Mouse (Mus musculus) urinary bladder, adult 18-20 months (tissue): ENCODE data around the gene Slc30a6.
"Not testable (repeated sequence)": the region's sequence is repeated elsewhere in the genome, so short reads cannot be mapped to it uniquely, and the experiment has no call there.

ENCODE experiments used
- DNase-seq, 2 experiments: peaks; one replicate each; pipeline ENCODE4 v3.0.0; 2022; ENCODE audit warnings: low spot score in 2 of 2, mixed read lengths in 2 of 2

Gene Slc30a6

DNA sequence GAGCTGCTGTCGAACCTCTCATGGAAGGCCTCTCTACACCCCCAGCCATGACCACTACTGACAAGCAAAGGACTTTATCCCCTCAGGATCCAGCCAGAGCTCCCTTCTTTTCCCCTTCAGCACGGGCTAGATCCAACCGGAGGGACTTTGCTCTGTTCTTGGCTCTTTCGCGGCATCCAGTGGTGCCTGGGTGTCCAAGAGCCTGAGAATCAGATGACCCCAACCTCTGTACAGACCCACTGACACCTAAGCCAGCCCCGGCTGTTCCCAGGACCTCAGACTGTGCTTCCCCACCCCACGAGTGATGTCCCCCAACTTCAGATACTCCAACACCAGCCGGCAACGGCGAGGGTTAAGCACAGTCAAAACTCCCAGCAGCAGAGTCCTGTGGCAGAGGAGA, 54.4 kb downstream of the Slc30a6 start:
- no peak for DNase-seq

GRCm38 (mm10) chr17:74453928-74454327, 58.5 kb downstream of the Slc30a6 start:
- DNase-seq, result no peak

DNA sequence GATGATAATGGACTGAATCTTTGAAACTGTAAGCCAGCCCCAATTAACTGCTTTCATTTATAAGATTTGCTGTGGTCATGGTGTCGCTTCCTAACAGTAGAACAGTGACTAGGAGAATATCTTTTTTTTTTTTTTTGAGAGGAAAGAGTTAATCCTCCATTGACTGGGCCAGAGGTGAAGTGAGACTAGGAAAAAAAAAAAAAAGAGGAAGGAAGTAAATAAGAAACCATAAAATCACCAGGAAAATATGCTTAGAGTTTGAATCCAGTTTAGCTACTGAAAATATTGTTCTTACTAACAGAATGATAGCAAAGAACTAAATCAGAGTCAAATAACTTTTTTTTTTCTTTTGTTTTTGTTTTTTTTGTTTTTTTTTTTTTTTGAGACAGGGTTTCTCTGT, 59.3 kb downstream of the Slc30a6 start:
- DNase-seq, result no peak

- no peak for DNase-seq
Observed at GRCm38 (mm10) chr17:74455426-74455825, 60.0 kb downstream of the Slc30a6 start.

- no peak for DNase-seq
Observed at GRCm38 (mm10) chr17:74456825-74457224, 61.4 kb downstream of the Slc30a6 start.

DNA sequence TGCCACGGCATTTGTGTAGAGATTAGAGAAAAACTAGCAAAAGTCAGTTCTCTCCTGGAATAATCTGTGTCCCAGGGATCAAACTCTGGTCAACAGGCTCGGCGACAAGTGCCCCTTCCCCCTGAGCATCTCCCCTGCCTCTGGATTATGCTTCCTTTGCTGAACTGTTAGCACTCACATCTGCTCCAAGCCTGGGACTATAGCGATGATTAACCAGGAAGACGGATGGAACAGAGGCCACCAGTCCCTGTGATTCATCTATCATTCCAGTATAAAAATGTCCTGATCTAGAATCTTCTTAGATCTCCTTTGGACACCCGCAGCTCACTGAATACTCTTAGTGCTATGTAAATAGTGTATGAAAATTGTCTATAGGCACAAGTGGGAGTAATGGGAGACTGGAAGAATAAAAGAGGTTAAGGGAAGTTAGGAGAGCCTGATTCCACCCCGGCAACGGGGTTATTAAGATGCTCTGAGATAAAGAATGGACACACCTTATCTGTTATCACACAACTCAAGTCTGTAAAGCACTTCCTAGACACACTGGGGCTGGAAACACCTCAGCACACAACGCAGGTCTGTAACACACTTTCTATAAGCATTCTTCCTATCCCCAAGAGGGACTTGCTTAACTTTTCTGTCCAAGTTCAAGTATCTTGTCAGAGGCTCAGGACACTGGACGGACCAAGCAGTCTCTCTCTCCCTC, 62.7 kb downstream of the Slc30a6 start:
- DNase-seq, result no peak

- DNase-seq, result no peak
Observed at GRCm38 (mm10) chr17:74458711-74459408, 63.5 kb downstream of the Slc30a6 start, which contains the start of gene Nlrc4. Gene Nlrc4 (minus strand): TSS chr17:74459142.

DNA sequence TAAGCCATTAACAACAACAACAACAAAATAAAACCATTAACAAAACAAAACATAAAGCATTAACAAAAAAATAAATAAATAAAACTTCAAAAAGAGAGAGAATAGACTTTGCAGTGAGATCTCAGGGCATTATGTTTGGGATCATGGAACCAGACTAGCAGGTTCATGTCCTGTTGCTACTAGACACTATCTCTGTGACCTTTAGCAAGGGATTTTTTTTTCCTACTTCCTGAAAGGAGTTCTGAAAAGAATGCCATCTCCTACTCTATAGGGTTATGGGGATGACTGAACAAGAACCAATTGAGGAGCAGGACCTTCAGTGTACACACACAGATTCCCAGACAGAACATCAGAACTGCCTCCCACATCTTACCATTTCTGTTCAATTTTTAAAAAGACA, 68.1 kb downstream of the Slc30a6 start:
- DNase-seq, result no peak

- DNase-seq, result not testable (repeated sequence)
Observed at GRCm38 (mm10) chr17:74467981-74468380, 72.6 kb downstream of the Slc30a6 start.

GRCm38 (mm10) chr17:74470133-74470532, 74.7 kb downstream of the Slc30a6 start:
- DNase-seq, result not testable (repeated sequence)
